Mouse (Mus musculus) thymus, adult 18-20 months (tissue): Measurements from ENCODE around the gene Stk40.
"Not testable (repeated sequence)": the region's sequence is repeated elsewhere in the genome, so short reads cannot be mapped to it uniquely, and the experiment has no call there.

Experiments
- DNase-seq, 2 experiments: peaks; one replicate each; pipeline ENCODE4 v3.0.0; 2022; ENCODE audit warnings: mixed read lengths in 2 of 2

Stk40 gene

DNA sequence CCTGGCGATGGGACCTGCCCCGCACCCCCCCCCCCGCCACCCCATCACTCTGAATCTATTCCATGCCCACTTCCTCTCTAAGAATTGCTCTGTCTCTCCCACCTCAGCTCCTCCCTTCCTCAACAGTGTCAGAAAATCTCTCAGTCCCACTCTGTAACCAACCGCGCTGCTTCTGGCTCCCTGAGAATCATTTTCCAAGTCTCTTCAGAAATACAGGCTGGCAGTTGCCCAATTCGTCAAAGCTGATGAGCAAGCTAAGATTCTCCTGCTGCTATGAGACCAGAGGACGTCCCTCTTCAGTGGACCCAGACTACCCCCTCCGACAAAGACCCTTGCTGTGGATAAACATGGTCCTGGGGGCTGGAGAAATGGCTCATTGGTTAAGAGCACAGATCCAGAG lies 55.7 kb downstream of the Stk40 start:
- no peak for DNase-seq

DNA sequence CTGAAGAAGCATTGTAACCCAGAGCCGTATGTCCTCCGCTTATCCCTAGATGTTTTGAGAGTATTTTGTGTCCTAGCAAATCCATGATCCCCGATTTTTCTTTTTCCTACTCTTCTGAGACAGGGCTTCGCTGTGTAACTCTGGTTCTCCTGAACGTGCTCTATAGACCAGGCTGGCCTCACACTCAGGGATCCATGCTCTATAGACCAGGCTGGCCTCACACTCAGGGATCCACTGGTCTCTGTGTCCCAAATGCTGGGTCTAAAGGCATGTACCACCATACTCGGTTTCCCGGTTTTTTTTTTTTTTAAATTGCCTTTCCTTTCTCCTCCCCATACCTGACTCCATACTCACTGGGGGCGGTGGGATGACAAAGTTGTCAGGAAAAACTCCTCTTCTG lies 57.2 kb downstream of the Stk40 start:
- no peak for DNase-seq

DNA sequence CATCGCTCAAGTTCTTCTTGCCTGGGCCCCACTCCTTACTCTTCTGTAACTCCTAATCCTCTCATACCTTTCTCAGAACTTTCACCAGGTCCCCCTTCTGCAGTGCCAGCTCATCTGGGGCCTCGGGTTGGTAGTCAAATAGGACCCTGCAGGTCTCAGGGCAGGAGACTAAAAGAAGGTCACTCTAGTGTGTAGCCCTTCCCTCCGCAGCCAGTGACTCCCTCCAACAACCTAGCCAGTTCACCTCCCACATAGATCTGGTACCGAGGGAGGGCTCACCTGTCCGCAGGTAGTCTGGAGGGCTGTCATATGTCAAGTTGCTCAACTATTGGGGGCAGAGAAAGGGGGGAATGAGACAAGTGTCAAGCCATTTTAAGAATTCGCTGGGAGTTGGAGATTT lies 57.7 kb downstream of the Stk40 start:
- no peak for DNase-seq

DNA sequence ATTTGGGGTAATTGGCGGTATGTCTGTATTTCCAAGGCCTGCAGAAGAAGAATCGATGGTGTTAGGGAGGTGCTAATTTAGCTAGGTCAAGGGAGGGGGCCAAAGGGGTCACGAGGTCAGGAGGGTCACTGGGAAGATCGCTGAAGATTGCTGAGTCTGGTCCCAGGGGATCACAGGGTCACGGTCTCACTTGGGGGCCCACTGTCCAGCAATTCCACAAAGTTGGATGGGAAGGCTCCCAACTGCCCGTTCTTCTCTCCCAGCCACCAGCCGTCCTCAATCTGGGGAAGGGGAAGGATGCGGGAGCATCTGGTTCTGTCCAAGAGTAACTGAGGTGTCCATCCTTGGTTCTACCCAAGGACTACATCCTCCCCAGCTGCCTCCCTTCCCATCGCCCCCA lies 58.2 kb downstream of the Stk40 start:
- DNase-seq = no peak

DNA sequence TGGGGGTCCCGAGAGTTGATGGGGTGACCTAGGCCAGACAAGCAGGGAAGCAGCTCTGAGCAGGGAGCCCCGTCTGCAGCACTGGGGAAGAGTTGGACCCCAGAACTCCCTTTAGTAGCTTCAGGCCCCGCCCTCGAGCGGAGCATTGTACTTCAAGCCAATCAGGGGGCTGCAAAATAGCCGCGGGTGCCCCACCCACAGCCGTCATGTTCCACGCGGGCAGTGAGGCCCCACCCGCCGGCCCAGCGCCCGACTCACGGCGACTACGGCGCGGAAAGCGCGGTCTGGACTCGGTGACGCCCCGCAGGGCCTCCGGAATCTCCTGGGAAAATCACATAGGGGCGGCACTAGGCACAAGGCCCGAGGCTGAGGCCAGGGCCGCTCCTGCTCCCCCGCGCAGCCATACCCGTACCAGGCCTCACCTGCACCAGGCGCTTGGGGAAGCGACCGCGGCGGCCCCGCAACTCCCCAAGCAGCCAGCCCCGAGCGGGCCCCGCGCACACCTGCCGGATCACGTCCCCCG lies 58.8 kb downstream of the Stk40 start:
- DNase-seq = peak; percentile 74 to 77

DNA sequence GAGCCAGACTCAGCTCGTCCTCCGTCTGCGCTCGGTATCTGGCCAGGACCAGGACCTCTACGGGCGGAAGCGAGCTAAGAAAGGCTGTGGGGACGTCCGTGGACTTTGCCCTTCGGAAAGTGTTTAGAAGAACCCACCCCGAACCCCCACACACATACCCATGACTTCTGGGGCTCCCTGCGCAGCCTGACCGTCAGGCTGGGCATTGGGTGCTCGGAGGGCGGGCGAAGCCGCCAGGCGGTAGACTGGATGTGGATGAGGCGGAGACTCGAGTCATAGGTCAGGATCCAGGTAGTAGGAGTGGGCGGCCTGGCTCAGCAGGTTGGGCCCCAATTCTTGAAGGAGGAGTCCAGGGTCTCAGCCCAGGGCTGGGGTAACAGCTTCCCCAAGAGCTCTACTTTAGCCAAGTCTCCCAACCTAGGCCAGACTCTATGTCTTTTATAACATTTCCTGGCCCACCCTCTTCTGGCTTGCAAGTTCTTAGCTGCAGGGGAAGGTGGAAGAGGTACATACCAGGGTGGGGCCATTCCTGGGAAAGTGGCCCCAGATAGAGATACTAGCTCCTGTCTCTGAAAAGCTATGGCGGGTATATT lies 59.4 kb downstream of the Stk40 start, which contains the start of gene Sh3d21:
Gene Sh3d21 (minus strand): TSS at position 425 of the 593 bp plus-strand sequence.
- peak in 1 of 2 experiments; percentile 25 for DNase-seq

DNA sequence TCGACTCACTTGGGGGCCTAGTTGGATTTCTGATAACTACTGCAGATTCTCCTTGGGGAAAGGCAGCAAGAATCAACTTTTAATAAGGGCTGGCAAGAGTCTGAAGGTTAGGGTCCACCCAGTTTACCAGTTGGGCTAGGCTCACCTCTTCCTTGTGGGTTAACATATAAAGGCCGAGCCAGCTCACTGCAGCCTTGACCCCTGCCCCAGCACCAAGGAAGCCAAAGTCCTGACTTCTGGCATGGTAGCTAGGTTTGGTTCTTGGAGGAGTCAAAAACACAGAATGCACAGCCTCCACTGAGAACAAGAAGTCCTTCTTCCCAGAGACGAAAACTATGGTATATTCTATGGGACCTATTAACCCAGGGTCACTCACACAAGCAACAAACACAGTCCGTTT lies 59.9 kb downstream of the Stk40 start:
- DNase-seq = no peak

DNA sequence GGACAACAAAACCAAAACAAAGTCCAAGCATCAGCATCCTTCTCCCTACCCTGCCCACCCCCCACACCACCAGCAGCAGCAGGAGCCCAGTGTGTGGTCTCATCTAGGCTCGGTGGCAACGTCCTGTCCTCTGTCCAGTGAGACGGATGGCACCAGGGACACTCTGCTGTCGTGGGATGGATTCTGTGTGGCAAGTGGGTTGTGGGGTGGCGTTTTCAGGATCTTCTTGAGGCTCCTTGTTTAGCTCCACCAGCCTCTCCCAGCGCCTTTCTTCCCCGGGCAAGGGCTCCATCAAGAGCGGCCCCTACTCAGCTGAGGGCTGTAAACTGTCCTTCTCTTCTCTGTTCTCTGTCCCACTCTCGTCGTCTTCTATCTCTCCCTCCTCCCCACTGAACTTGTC lies 61.3 kb downstream of the Stk40 start:
- not testable (repeated sequence) for DNase-seq

DNA sequence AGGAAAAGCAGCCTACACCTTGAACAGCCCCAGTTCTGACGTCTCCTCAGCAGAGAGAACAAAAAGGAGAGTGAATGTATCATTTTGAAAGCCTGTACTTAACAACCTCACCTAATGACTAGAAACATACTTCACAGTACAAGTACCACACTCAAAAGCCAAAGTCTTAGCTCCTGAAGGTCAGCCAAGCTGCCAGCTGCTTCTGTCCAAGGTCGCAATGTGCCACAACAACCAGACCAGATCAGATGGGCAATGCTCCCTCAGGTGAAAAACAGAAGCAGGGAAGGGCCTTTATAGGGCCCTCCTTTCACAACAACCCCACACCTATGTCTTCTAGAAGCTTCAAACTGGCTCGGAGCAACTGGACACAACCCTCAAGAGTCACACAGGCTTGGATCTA lies 62.3 kb downstream of the Stk40 start:
- no peak for DNase-seq

DNA sequence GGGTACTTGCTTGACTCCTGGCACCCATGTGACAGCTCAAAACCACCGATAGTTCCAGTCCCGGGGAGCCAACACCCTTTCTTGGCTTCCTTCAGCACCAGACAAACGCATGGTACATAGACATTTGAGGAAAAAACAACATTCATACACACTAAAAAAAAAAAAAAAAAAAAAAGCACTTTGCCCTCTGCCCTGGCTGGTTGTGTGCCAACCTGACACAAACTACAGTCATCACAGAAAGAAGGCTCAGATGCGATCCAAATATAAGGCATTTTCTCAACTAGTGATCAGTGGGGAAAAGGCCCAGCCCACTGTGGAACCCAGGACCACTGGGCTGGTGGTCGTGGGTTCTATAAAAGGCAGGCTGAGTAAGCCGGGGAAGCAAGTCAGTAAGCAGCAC lies 65.1 kb downstream of the Stk40 start:
- DNase-seq = no peak

DNA sequence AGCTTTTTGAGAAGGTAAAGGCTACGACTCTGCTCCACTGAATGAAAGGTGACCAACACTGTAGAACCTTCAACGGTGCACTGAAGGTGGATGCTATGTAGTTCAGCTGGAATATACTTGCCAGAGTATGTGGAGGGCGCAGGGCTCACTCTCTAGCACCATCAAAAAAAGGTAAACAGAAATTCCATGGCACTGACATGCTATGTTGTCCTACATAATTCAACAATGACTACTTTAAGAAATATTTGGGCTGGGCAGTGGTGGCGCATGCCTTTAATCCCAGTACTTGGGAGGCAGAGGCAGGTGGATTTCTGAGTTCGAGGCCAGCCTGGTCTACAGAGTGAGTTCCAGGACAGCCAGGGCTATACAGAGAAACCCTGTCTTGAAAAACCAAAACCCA lies 67.0 kb downstream of the Stk40 start:
- not testable (repeated sequence) for DNase-seq

DNA sequence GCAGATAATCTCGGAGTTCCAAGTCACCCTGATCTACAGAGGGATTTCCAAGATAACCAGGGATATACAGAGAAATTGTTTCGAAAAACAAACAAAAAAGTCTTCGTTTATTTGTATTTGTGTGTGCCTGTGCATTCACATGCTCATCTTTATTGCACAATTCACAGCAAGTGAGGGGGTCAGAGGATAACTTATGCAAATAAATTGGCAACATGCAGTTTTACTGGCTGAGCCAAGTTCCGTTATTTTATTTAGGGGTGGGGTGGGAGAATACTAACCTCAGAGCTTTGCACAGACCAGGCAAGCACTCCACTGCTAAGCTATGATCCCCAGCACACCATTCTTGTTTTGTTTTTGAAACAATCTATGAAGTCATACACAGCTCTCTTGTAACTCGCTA lies 70.0 kb downstream of the Stk40 start:
- DNase-seq = no peak

DNA sequence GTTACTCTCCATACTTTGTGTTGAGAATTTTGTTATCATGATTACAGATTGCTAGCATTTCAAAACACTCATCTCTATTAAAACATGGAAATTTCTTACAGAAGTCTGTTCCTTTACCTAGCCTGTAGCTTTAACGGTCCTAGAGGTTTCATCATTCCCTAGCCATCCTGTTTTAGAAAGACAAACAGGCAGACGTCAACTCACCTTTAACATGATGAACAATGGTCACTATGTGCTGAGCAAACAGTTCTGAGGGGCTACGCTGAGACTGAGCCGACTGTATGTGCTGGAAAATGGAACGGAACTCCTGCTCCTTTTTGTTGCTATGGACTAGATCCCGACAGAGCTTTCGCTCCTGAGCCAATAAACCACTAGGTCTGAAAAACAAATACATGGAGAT lies 72.2 kb downstream of the Stk40 start:
- not testable (repeated sequence) for DNase-seq

DNA sequence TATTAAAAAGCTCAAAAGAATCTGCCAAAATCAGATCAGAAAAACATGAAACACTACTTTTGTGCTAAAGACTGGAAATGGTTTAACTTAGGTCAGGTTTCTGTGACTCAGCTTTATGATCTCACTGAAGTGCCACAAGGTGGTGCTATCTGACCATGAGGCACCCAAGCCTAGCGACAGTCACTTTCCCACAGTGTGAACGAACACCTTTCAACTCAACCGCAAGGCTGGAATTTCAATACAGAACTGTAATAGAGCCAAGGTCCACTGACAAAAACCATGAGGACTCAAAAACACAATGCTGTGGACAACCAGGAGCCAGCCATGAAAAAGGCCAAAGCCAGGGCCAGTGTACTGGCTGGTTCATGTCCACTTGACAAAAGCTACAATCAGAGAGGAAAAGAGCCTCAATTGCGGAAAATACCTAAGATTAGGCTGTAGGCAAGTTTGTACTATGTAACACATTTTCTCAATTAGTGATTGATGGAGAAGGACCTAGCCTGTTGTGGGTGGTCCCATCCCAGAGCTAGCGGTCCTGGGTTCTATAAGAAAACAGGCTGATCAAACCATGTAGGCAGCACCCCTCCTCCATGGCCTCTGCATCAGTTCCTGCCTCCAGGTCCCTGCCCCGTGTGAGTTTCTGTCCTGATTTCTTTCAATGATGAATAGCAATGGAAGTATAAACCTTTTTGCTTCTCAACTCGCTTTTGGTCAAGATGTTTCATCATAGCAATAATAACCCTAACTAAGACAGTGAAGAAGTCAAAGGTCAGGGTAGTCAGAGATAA lies 77.6 kb downstream of the Stk40 start:
- no peak for DNase-seq

DNA sequence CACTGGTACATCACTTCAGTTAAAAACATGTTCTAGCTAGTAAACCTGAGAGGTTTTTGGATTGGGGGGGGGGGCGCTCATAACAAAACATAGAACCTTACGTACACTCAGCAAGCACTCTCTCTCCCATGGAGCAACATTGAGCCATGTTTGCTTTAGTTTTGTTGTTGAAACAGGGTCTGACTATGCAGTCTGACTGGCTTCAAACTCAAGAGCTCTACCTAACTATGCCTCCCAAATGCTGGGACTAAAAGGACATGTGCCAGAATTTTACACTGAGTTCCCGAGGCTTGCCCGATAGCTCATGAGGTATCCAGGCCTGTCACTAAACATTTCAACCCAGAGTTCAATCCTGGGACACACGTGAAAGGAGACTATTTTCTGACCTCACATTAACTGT lies 79.3 kb downstream of the Stk40 start:
- no peak for DNase-seq

DNA sequence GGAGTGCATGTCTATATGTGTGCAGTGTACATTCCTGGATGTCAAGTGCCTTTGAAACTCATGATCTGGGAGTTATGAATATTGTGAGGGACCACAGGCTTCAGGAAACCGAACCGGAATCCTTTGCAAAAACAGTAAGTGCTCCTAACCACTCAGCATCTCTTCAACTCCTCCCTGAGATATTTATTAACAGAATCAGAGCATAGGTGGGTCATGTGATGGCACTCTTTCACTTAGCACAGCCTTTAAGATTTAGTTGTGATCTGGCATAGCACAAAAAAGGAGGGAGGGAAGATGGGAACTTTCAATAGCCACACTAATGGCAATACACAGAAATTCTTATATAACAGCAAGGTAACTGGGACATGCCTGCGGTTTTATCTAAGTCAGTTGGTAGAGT lies 83.3 kb downstream of the Stk40 start:
- DNase-seq = no peak
